In the genomic region with DNA sequence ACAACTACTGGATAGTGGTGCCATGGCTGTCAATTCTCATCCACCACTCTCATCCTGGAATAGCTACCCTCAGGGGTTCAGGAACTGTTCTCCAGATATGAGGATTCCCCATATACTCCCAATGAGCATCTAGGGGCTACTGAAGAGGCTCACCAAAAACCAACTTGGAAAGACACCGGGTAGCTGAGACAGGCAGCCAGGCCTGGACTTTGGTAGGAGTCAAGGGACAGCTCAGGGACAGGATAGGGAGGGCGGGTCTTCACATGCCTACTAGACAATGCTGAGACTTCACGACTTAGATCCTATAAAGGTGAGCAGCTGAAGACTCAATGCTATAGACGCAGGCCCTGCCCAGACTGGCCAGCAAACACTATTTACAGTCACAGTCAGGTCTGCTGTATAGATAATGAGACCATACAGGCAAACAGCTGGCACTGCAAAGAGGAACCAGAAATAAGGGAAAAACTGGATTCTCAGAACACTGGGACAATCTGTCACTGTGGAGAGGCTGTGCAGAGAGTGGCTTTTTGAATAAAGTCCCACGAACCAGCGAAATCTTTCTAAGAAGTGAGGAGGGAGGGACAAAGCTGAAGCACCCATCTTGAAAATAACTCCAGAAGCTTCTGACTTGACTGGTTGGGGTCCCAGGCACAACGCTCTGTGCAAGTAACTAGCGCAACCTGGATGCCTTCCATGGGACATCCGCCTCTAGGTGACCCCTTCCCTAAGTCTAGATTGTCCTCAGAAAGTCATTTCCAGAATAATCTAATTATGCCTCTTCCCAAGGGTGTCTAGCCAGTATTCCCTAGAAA, we compare ENCODE assay signal across 9 mouse cellular contexts. TPM values are rescaled to one million over a fixed set of nuclear protein-coding genes. Genes with fewer than 3 reads are reported as not detected.
DNase-seq lines count a peak whose midpoint lies in the region; ATAC-seq and TF ChIP-seq lines count a peak whose summit lies in the region.
"Had no signal": no experiment of that assay in that cellular context is flagged by ENCODE, and none has a peak within 500 bp of the region (broad histone marks: within the 10 kb centered on the region; RNA-seq: fewer than 3 reads in every experiment).

No protein-coding gene starts in this region.

- peak overlapping the region; percentile 45 for H3K9ac ChIP-seq in heart, embryonic 12.5 days
- peak overlapping the region; percentile 68 for H3K9ac ChIP-seq in MEL (ENCODE audit: control insufficient read depth, low read depth, low read length, poor library complexity, severe bottlenecking)
- H3K9ac ChIP-seq in heart, embryonic 15.5 days = peak overlapping the region; percentile 60
- peak overlapping the region; percentile 98 for H3K9ac ChIP-seq in liver, embryonic 16.5 days (ENCODE audit: low read depth, low read length)

- no peaks in the 10 kb centered on the region for H3K27me3 ChIP-seq in heart, embryonic 12.5 days (replicated peaks)
- H3K27me3 ChIP-seq in MEL (ENCODE audit: control insufficient read depth in 1 of 2, insufficient read depth in 2 of 2, low read length in 2 of 2) = no peaks in the 10 kb centered on the region
- no peaks in the 10 kb centered on the region for H3K27me3 ChIP-seq in heart, embryonic 15.5 days
- H3K27me3 ChIP-seq in liver, embryonic 16.5 days (ENCODE audit: control insufficient read depth, insufficient read depth, low read depth, low read length) = no peaks in the 10 kb centered on the region
- H3K27me3 ChIP-seq: Patski had no signal

- H3K4me2 ChIP-seq in heart, embryonic 12.5 days = peak overlapping the region; percentile 67
- peak overlapping the region; percentile 78 for H3K4me2 ChIP-seq in heart, embryonic 15.5 days
- H3K4me2 ChIP-seq in liver, embryonic 16.5 days (ENCODE audit: low read depth, low read length) = peak overlapping the region; percentile 94

- 52% methylated on average over 9 of the region's 9 CpGs for WGBS in heart, embryonic 12.5 days
- 54% methylated on average over 9 of the region's 9 CpGs for whole genome bisulfite sequencing in heart, embryonic 15.5 days
- 37% methylated on average over 9 of the region's 9 CpGs for WGBS in liver, embryonic 16.5 days (ENCODE audit: insufficient replicate concordance)

- H3K79me2 ChIP-seq in MEL (ENCODE audit: control insufficient read depth, insufficient read depth, low read length, poor library complexity) = peaks cover 10% of the 10 kb centered on the region

- TF ChIP-seq RAD21 in MEL (IDR thresholded peaks at IDR 0.05; ENCODE audit: low read depth, low read length) = no peak

- H3K9me3 ChIP-seq in heart, embryonic 12.5 days (replicated peaks) = no peaks in the 10 kb centered on the region
- no peaks in the 10 kb centered on the region for H3K9me3 ChIP-seq in MEL (replicated peaks; ENCODE audit: insufficient read depth, low read length)
- H3K9me3 ChIP-seq in heart, embryonic 15.5 days (replicated peaks) = no peaks in the 10 kb centered on the region
- H3K9me3 ChIP-seq in liver, embryonic 16.5 days (replicated peaks; ENCODE audit: control insufficient read depth, low read length) = no peaks in the 10 kb centered on the region

- H3K36me3 ChIP-seq in heart, embryonic 12.5 days = peaks cover 18% of the 10 kb centered on the region
- peaks cover 0 to 31% of the 10 kb centered on the region in 2 experiments; a peak in 2 of 4 replicates for H3K36me3 ChIP-seq in MEL (ENCODE audit: control insufficient read depth in 1 of 2, insufficient read depth in 2 of 2, low read length in 2 of 2)
- peaks cover 12% of the 10 kb centered on the region; the same call in 1 of the 2 replicates for H3K36me3 ChIP-seq in heart, embryonic 15.5 days
- peaks cover 27% of the 10 kb centered on the region for H3K36me3 ChIP-seq in liver, embryonic 16.5 days (ENCODE audit: control insufficient read depth, insufficient read depth)

- H3K4me1 ChIP-seq in heart, embryonic 12.5 days (replicated peaks) = peaks cover 31% of the 10 kb centered on the region
- H3K4me1 ChIP-seq in MEL (ENCODE audit: control insufficient read depth in 1 of 2, insufficient read depth in 2 of 2, low read length in 2 of 2) = peaks cover 22 to 37% of the 10 kb centered on the region in 2 experiments
- peaks cover 34% of the 10 kb centered on the region for H3K4me1 ChIP-seq in heart, embryonic 15.5 days (replicated peaks)
- peaks cover 37% of the 10 kb centered on the region for H3K4me1 ChIP-seq in liver, embryonic 16.5 days (ENCODE audit: control insufficient read depth, low read depth, low read length)

- intact Hi-C loops in heart, postnatal 25 days (cut with DNase I) = loop anchor here (5.0 kb wide), 2 partner anchors 40 to 65 kb away; a partner anchor contains a TSS

- no peak for DNase-seq in heart, postnatal 25 days (ENCODE audit: low spot score)
- DNase-seq in MEL (ENCODE audit: low read depth, low spot score) (no peak), MN1 (ENCODE audit: low spot score) (no peak)

- no peak for TF ChIP-seq EP300 in MEL (IDR thresholded peaks at IDR 0.05; ENCODE audit: low read depth in 1 of 2, low read length in 2 of 2)

- ATAC-seq in heart, embryonic 12.5 days (ENCODE audit: insufficient number of reproducible peaks, low FRiP score) = no peak
- peak; percentile 3; the same call in 1 of the 2 replicates for ATAC-seq in heart, embryonic 15.5 days (replicated peaks; ENCODE audit: insufficient number of reproducible peaks, insufficient read depth, low FRiP score, low read depth)
- no peak for ATAC-seq in liver, embryonic 16.5 days (ENCODE audit: low read depth)
- no peak for ATAC-seq in megakaryocyte progenitor cell, adult 5-6 weeks (replicated peaks; ENCODE audit: poor library complexity)
- no peak for ATAC-seq in megakaryocyte-erythroid progenitor cell, adult 5-6 weeks (replicated peaks; ENCODE audit: low FRiP score, low TSS enrichment, poor library complexity, severe bottlenecking)

- peak overlapping the region; percentile 100 for H3K27ac ChIP-seq in heart, embryonic 12.5 days (ENCODE audit: poor library complexity, severe bottlenecking)
- H3K27ac ChIP-seq in MEL (ENCODE audit: control insufficient read depth, low read depth, low read length) = peak overlapping the region; percentile 50
- peak overlapping the region; percentile 100 for H3K27ac ChIP-seq in heart, embryonic 15.5 days
- H3K27ac ChIP-seq in liver, embryonic 16.5 days (ENCODE audit: low read length) = peak overlapping the region; percentile 98

- no peak for TF ChIP-seq POLR2A in MEL (IDR thresholded peaks at IDR 0.05; ENCODE audit: control insufficient read depth in 1 of 2, insufficient read depth in 1 of 2, low read depth in 1 of 2, low read length in 2 of 2, poor library complexity in 1 of 2)

- no peak for TF ChIP-seq CTCF in MEL (IDR thresholded peaks at IDR 0.05 in 2 of 3, conservative IDR thresholded peaks at IDR 0.05 in 1 of 3; ENCODE audit: control insufficient read depth in 1 of 3, insufficient read depth in 1 of 3, low read depth in 2 of 3, low read length in 3 of 3, poor library complexity in 1 of 3, severe bottlenecking in 1 of 3)

- peak overlapping the region; percentile 86 for H3K4me3 ChIP-seq in heart, embryonic 12.5 days
- peak overlapping the region; percentile 67 to 68 for H3K4me3 ChIP-seq in MEL (ENCODE audit: control insufficient read depth in 1 of 2, insufficient read depth in 1 of 2, low read depth in 2 of 2, low read length in 2 of 2)
- H3K4me3 ChIP-seq in heart, embryonic 15.5 days = peak overlapping the region; percentile 83
- H3K4me3 ChIP-seq in liver, embryonic 16.5 days (ENCODE audit: low read depth, low read length) = peak overlapping the region; percentile 85

RNA-seq across cellular contexts. Expression of a gene that starts 0.9 kb away (rescaled TPM):
- 7.3 and 7.8 TPM in 2 replicates for polyA plus RNA-seq in heart, embryonic 12.5 days (2016; fragmentation: Nextera tagmentation; extraction: Ambion mirVana)
- total RNA-seq in heart, postnatal 25 days (2021) = 10 to 100 TPM; 15.1 to 16.1 TPM
- total RNA-seq in MEL (2012; rRNA removed) = 14.9 and 18.8 TPM in 2 replicates
- polyA plus RNA-seq in MEL (2012; ENCODE audit: insufficient read depth in 1 of 2, insufficient read length in 2 of 2, low read depth in 1 of 2, low replicate concordance in 2 of 2, missing spikeins in 1 of 2) = 10 to 100 TPM in 1 of 2 experiments, not detected in 1; 14.7 TPM
- 7.3 and 8.5 TPM in 2 replicates for polyA plus RNA-seq in heart, embryonic 15.5 days (2015; fragmentation: Nextera tagmentation; extraction: Ambion mirVana)
- polyA plus RNA-seq in liver, embryonic 16.5 days (2015; fragmentation: Nextera tagmentation; extraction: Ambion mirVana) = 12.8 and 13.3 TPM in 2 replicates
- total RNA-seq in megakaryocyte progenitor cell, adult 5-6 weeks (2015) = 2.8 and 3.6 TPM in 2 replicates
- total RNA-seq in megakaryocyte progenitor cell, adult 5-6 weeks (2017) = 3.5 and 4.6 TPM in 2 replicates
- 14.3 and 26.1 TPM in 2 replicates for total RNA-seq in megakaryocyte-erythroid progenitor cell, adult 5-6 weeks (2014; fragmentation: Nextera tagmentation)
- 11.2 and 11.9 TPM in 2 replicates for total RNA-seq in megakaryocyte-erythroid progenitor cell, adult 5-6 weeks (2017)

RNA-seq across cellular contexts. Expression of a gene that starts 20.4 kb away (rescaled TPM):
- polyA plus RNA-seq in heart, embryonic 12.5 days (2016; fragmentation: Nextera tagmentation; extraction: Ambion mirVana) = 0.13 and 0.31 TPM in 2 replicates
- 1 to 10 TPM in 1 of 2 experiments, under 1 TPM in 1; 0.98 to 1.5 TPM for total RNA-seq in heart, postnatal 25 days (2021)
- 0.08 TPM in 1 of 2 replicates, not detected in the other for total RNA-seq in MEL (2012; rRNA removed)
- polyA plus RNA-seq in MEL (2012; ENCODE audit: insufficient read depth in 1 of 2, insufficient read length in 2 of 2, low read depth in 1 of 2, low replicate concordance in 2 of 2, missing spikeins in 1 of 2) = under 1 TPM in 1 of 2 experiments, not detected in 1; 0.07 TPM
- polyA plus RNA-seq in heart, embryonic 15.5 days (2015; fragmentation: Nextera tagmentation; extraction: Ambion mirVana) = 0.77 TPM in 2 replicates
- 0.08 and 0.20 TPM in 2 replicates for polyA plus RNA-seq in liver, embryonic 16.5 days (2015; fragmentation: Nextera tagmentation; extraction: Ambion mirVana)
- total RNA-seq in megakaryocyte progenitor cell, adult 5-6 weeks (2015) = not detected in 2 replicates
- total RNA-seq in megakaryocyte progenitor cell, adult 5-6 weeks (2017) = not detected in 2 replicates
- total RNA-seq in megakaryocyte-erythroid progenitor cell, adult 5-6 weeks (2014; fragmentation: Nextera tagmentation) = 0.55 TPM in 1 of 2 replicates, not detected in the other
- total RNA-seq in megakaryocyte-erythroid progenitor cell, adult 5-6 weeks (2017) = not detected in 2 replicates

RNA-seq across cellular contexts. Expression of a gene that starts 26.4 kb away (rescaled TPM):
- polyA plus RNA-seq in heart, embryonic 12.5 days (2016; fragmentation: Nextera tagmentation; extraction: Ambion mirVana) = 39.2 and 42.5 TPM in 2 replicates
- 100 to 1,000 TPM; 626 to 647 TPM for total RNA-seq in heart, postnatal 25 days (2021)
- 0.20 and 0.54 TPM in 2 replicates for total RNA-seq in MEL (2012; rRNA removed)
- polyA plus RNA-seq in MEL (2012; ENCODE audit: insufficient read depth in 1 of 2, insufficient read length in 2 of 2, low read depth in 1 of 2, low replicate concordance in 2 of 2, missing spikeins in 1 of 2) = under 1 TPM in 1 of 2 experiments, not detected in 1; 0.08 TPM
- polyA plus RNA-seq in heart, embryonic 15.5 days (2015; fragmentation: Nextera tagmentation; extraction: Ambion mirVana) = 64.8 and 65.2 TPM in 2 replicates
- polyA plus RNA-seq in liver, embryonic 16.5 days (2015; fragmentation: Nextera tagmentation; extraction: Ambion mirVana) = 0.12 and 0.34 TPM in 2 replicates
- total RNA-seq in megakaryocyte progenitor cell, adult 5-6 weeks (2015) = 0.07 TPM in 1 of 2 replicates, not detected in the other
- total RNA-seq in megakaryocyte progenitor cell, adult 5-6 weeks (2017) = under 0.01 TPM in 1 of 2 replicates, not detected in the other
- total RNA-seq in megakaryocyte-erythroid progenitor cell, adult 5-6 weeks (2014; fragmentation: Nextera tagmentation) = 0.37 and 0.52 TPM in 2 replicates
- total RNA-seq in megakaryocyte-erythroid progenitor cell, adult 5-6 weeks (2017) = under 0.01 and 0.23 TPM in 2 replicates

RNA-seq across cellular contexts. Expression of a gene that starts 29.4 kb away (rescaled TPM):
- 101 TPM in 2 replicates for polyA plus RNA-seq in heart, embryonic 12.5 days (2016; fragmentation: Nextera tagmentation; extraction: Ambion mirVana)
- 10 to 100 TPM; 85.4 to 92.6 TPM for total RNA-seq in heart, postnatal 25 days (2021)
- 249 and 295 TPM in 2 replicates for total RNA-seq in MEL (2012; rRNA removed)
- 100 to 1,000 TPM in 1 of 2 experiments, not detected in 1; 215 TPM for polyA plus RNA-seq in MEL (2012; ENCODE audit: insufficient read depth in 1 of 2, insufficient read length in 2 of 2, low read depth in 1 of 2, low replicate concordance in 2 of 2, missing spikeins in 1 of 2)
- 109 and 125 TPM in 2 replicates for polyA plus RNA-seq in heart, embryonic 15.5 days (2015; fragmentation: Nextera tagmentation; extraction: Ambion mirVana)
- polyA plus RNA-seq in liver, embryonic 16.5 days (2015; fragmentation: Nextera tagmentation; extraction: Ambion mirVana) = 55.0 TPM in 2 replicates
- 61.9 and 62.8 TPM in 2 replicates for total RNA-seq in megakaryocyte progenitor cell, adult 5-6 weeks (2015)
- 29.9 and 34.7 TPM in 2 replicates for total RNA-seq in megakaryocyte progenitor cell, adult 5-6 weeks (2017)
- total RNA-seq in megakaryocyte-erythroid progenitor cell, adult 5-6 weeks (2014; fragmentation: Nextera tagmentation) = 72.9 and 91.5 TPM in 2 replicates
- 52.0 and 72.3 TPM in 2 replicates for total RNA-seq in megakaryocyte-erythroid progenitor cell, adult 5-6 weeks (2017)

RNA-seq across cellular contexts. Expression of a gene that starts 39.6 kb away (rescaled TPM):
- polyA plus RNA-seq in heart, embryonic 12.5 days (2016; fragmentation: Nextera tagmentation; extraction: Ambion mirVana) = 87.6 and 94.3 TPM in 2 replicates
- total RNA-seq in heart, postnatal 25 days (2021) = 100 to 1,000 TPM; 118 to 122 TPM
- total RNA-seq in MEL (2012; rRNA removed) = 75.0 and 75.5 TPM in 2 replicates
- 10 to 100 TPM in 1 of 2 experiments, not detected in 1; 68.5 TPM for polyA plus RNA-seq in MEL (2012; ENCODE audit: insufficient read depth in 1 of 2, insufficient read length in 2 of 2, low read depth in 1 of 2, low replicate concordance in 2 of 2, missing spikeins in 1 of 2)
- polyA plus RNA-seq in heart, embryonic 15.5 days (2015; fragmentation: Nextera tagmentation; extraction: Ambion mirVana) = 99.8 and 114 TPM in 2 replicates
- 43.1 and 44.3 TPM in 2 replicates for polyA plus RNA-seq in liver, embryonic 16.5 days (2015; fragmentation: Nextera tagmentation; extraction: Ambion mirVana)
- total RNA-seq in megakaryocyte progenitor cell, adult 5-6 weeks (2015) = 33.4 and 49.5 TPM in 2 replicates
- 48.7 and 56.2 TPM in 2 replicates for total RNA-seq in megakaryocyte progenitor cell, adult 5-6 weeks (2017)
- total RNA-seq in megakaryocyte-erythroid progenitor cell, adult 5-6 weeks (2014; fragmentation: Nextera tagmentation) = 49.2 and 76.8 TPM in 2 replicates
- 57.4 and 106 TPM in 2 replicates for total RNA-seq in megakaryocyte-erythroid progenitor cell, adult 5-6 weeks (2017)

Comparison
In these comparisons a context has a peak if more than half of its experiments do, and no peak if none do; other contexts are left out.
1. H3K27ac ChIP-seq: peak in every context shown above with its lines; median percentile 100 in heart, embryonic 12.5 days; 100 in heart, embryonic 15.5 days; 98 in liver, embryonic 16.5 days; 50 in MEL.
2. H3K9ac ChIP-seq: peak in every context shown above with its lines; median percentile 98 in liver, embryonic 16.5 days; 68 in MEL; 60 in heart, embryonic 15.5 days; 45 in heart, embryonic 12.5 days.
3. RNA of a gene that starts 26.4 kb away (total RNA-seq): 626 to 647 TPM in heart, postnatal 25 days; 0.20 to 0.54 TPM in MEL, under 0.01 to 0.52 TPM in megakaryocyte-erythroid progenitor cell, adult 5-6 weeks and under 0.01 to 0.07 TPM in megakaryocyte progenitor cell, adult 5-6 weeks; every median in the first group is over 100 times any median in the second.
4. Peak in every context shown above with its lines, with median percentiles within 50 percentile points of each other: H3K4me2 ChIP-seq and H3K4me3 ChIP-seq.